19 mouse cellular contexts compared by ENCODE assay signal in genomic region chr13:53226461-53226860, GRCm38 (mm10). TPM values are rescaled to one million over a fixed set of nuclear protein-coding genes. Genes with fewer than 3 reads are reported as not detected.
DNase-seq lines count a peak whose midpoint lies in the region; ATAC-seq and TF ChIP-seq lines count a peak whose summit lies in the region.
"Had no signal": no experiment of that assay in that cellular context is flagged by ENCODE, and none has a peak within 500 bp of the region (broad histone marks: within the 10 kb centered on the region; RNA-seq: fewer than 3 reads in every experiment).

No protein-coding gene starts in this region.

- H3K4me3 ChIP-seq in heart, embryonic 12.5 days: no peak overlapping the region
- H3K4me3 ChIP-seq in lung, embryonic 15.5 days: no peak overlapping the region
- H3K4me3 ChIP-seq in lung, adult 2 months (replicated peaks; ENCODE audit: extremely low read depth, low read depth, low read length): no peak overlapping the region
- H3K4me3 ChIP-seq in heart, postnatal 0 days (ENCODE audit: low read depth, low read length): no peak overlapping the region
- H3K4me3 ChIP-seq in limb, embryonic 13.5 days: no peak overlapping the region
- H3K4me3 ChIP-seq: erythroblast, embryonic 14.5 days; forebrain, embryonic 13.5 days; midbrain, embryonic 12.5 days had no signal

- 0 out of 2 replicates have a peak overlapping the region, but pooled peaks have one; percentile 48 for H3K9ac ChIP-seq in heart, embryonic 12.5 days
- no peak overlapping the region for H3K9ac ChIP-seq in lung, embryonic 15.5 days
- H3K9ac ChIP-seq in heart, postnatal 0 days (replicated peaks; ENCODE audit: low read depth, low read length): no peak overlapping the region
- no peak overlapping the region for H3K9ac ChIP-seq in limb, embryonic 13.5 days
- H3K9ac ChIP-seq: forebrain, embryonic 13.5 days; liver, embryonic 14.5 days; midbrain, embryonic 12.5 days had no signal

- intact Hi-C loops in heart, postnatal 36 days (cut with DNase I): no loop called here

- no peak for DNase-seq in heart, postnatal 36 days
- DNase-seq in lung, adult 2 months: no peak
- DNase-seq in heart, postnatal 0 days (ENCODE audit: low spot score): peak; percentile 95
- no peak for DNase-seq in left cerebral cortex, adult 11 months (ENCODE audit: low spot score)
- DNase-seq: cerebellum, adult 2 months; gastrocnemius, postnatal 10 days; layer of hippocampus, adult 9-11 months; right cerebral cortex, postnatal 4 days had no signal

- H3K4me2 ChIP-seq in heart, embryonic 12.5 days: peak overlapping the region; percentile 57
- H3K4me2 ChIP-seq in lung, embryonic 15.5 days: no peak overlapping the region
- peak overlapping the region; percentile 33 for H3K4me2 ChIP-seq in heart, postnatal 0 days (ENCODE audit: low read depth, low read length)
- 0 out of 2 replicates have a peak overlapping the region, but pooled peaks have one; percentile 21 for H3K4me2 ChIP-seq in limb, embryonic 13.5 days (replicated peaks)
- H3K4me2 ChIP-seq: forebrain, embryonic 13.5 days; midbrain, embryonic 12.5 days had no signal

- H3K36me3 ChIP-seq in heart, embryonic 12.5 days: peaks cover 5% of the 10 kb centered on the region; the same call in 1 of the 2 replicates
- H3K36me3 ChIP-seq in lung, embryonic 15.5 days: no peaks in the 10 kb centered on the region
- H3K36me3 ChIP-seq in heart, postnatal 0 days (replicated peaks; ENCODE audit: control insufficient read depth, insufficient read depth, low read length): no peaks in the 10 kb centered on the region
- peaks cover 10% of the 10 kb centered on the region for H3K36me3 ChIP-seq in limb, embryonic 13.5 days
- H3K36me3 ChIP-seq: midbrain, embryonic 12.5 days had no signal

- TF ChIP-seq CTCF in lung, adult 2 months (IDR thresholded peaks at IDR 0.05; ENCODE audit: insufficient read depth, low read length): no peak
- no peak for TF ChIP-seq CTCF in heart, postnatal 0 days (IDR thresholded peaks at IDR 0.05; ENCODE audit: low read depth)

- peak; percentile 33; the same call in 1 of the 2 replicates for ATAC-seq in heart, embryonic 12.5 days (ENCODE audit: insufficient number of reproducible peaks, low FRiP score)
- ATAC-seq in lung, embryonic 15.5 days (ENCODE audit: borderline replicate concordance, extremely low read depth, low FRiP score, low TSS enrichment): 0 out of 2 replicates have a peak, but pooled peaks have one; percentile 11
- ATAC-seq in heart, postnatal 0 days (ENCODE audit: insufficient read depth, low read depth): peak; percentile 83
- ATAC-seq in limb, embryonic 13.5 days (ENCODE audit: low FRiP score, low read depth): no peak
- ATAC-seq: forebrain, embryonic 13.5 days; hindbrain, embryonic 16.5 days had no signal

- TF ChIP-seq EP300 in heart, postnatal 0 days (IDR thresholded peaks at IDR 0.05; ENCODE audit: low read depth): no peak

- TF ChIP-seq POLR2A in lung, adult 2 months (IDR thresholded peaks at IDR 0.05; ENCODE audit: borderline replicate concordance, extremely low read depth, low read depth, low read length): no peak

- peaks cover 46% of the 10 kb centered on the region for H3K4me1 ChIP-seq in heart, embryonic 12.5 days (replicated peaks)
- peaks cover 30% of the 10 kb centered on the region for H3K4me1 ChIP-seq in lung, embryonic 15.5 days
- H3K4me1 ChIP-seq in lung, adult 2 months (ENCODE audit: control insufficient read depth, insufficient read depth, low read length): no peaks in the 10 kb centered on the region
- H3K4me1 ChIP-seq in heart, postnatal 0 days (ENCODE audit: control insufficient read depth, insufficient read depth): peaks cover 16% of the 10 kb centered on the region; the same call in 1 of the 2 replicates
- peaks cover 47% of the 10 kb centered on the region for H3K4me1 ChIP-seq in limb, embryonic 13.5 days

- no peaks in the 10 kb centered on the region for H3K27me3 ChIP-seq in heart, embryonic 12.5 days (replicated peaks)
- no peaks in the 10 kb centered on the region for H3K27me3 ChIP-seq in lung, embryonic 15.5 days
- H3K27me3 ChIP-seq in heart, postnatal 0 days (ENCODE audit: control insufficient read depth, insufficient read depth, low read length): no peaks in the 10 kb centered on the region
- H3K27me3 ChIP-seq in limb, embryonic 13.5 days: no peaks in the 10 kb centered on the region
- H3K27me3 ChIP-seq: forebrain, embryonic 13.5 days had no signal

- 28% methylated on average over 7 of the region's 7 CpGs for WGBS in heart, embryonic 12.5 days
- WGBS in lung, embryonic 15.5 days: 29% methylated on average over 7 of the region's 7 CpGs
- WGBS in lung, adult 2 months: 50% methylated on average over 7 of the region's 7 CpGs
- 12% methylated on average over 7 of the region's 7 CpGs for WGBS in heart, postnatal 0 days
- 72% methylated on average over 7 of the region's 7 CpGs for WGBS in limb, embryonic 13.5 days

- H3K27ac ChIP-seq in heart, embryonic 12.5 days (ENCODE audit: poor library complexity, severe bottlenecking): peak overlapping the region; percentile 82
- no peak overlapping the region for H3K27ac ChIP-seq in lung, embryonic 15.5 days
- H3K27ac ChIP-seq in heart, postnatal 0 days (ENCODE audit: low read depth): peak overlapping the region; percentile 69
- H3K27ac ChIP-seq in limb, embryonic 13.5 days: peak overlapping the region; percentile 55; the same call in 1 of the 2 replicates
- H3K27ac ChIP-seq: forebrain, embryonic 13.5 days; liver, embryonic 14.5 days; midbrain, embryonic 12.5 days; stomach, postnatal 0 days had no signal

- peaks cover 12% of the 10 kb centered on the region for H3K9me3 ChIP-seq in heart, embryonic 12.5 days (replicated peaks)
- 0 out of 2 replicates have a peak, but pooled peaks cover 7% of the 10 kb centered on the region for H3K9me3 ChIP-seq in lung, embryonic 15.5 days
- H3K9me3 ChIP-seq in heart, postnatal 0 days (replicated peaks; ENCODE audit: control insufficient read depth, low read length): 0 out of 2 replicates have a peak, but pooled peaks cover 3% of the 10 kb centered on the region
- H3K9me3 ChIP-seq in limb, embryonic 13.5 days: peaks cover 12% of the 10 kb centered on the region

RNA-seq across cellular contexts. Expression of gene Ror2, which starts 59.5 kb away (rescaled TPM):
- 28.3 and 30.7 TPM in 2 replicates for polyA plus RNA-seq in heart, embryonic 12.5 days (2016; fragmentation: Nextera tagmentation; extraction: Ambion mirVana)
- total RNA-seq in heart, postnatal 36 days (2021): 1 to 10 TPM; 1.3 to 1.9 TPM
- polyA plus RNA-seq in lung, embryonic 15.5 days (2015; fragmentation: Nextera tagmentation; extraction: Ambion mirVana): 17.1 and 17.6 TPM in 2 replicates
- polyA plus RNA-seq in lung, adult 2 months (2012; rRNA removed): 4.0 and 4.3 TPM in 2 replicates
- total RNA-seq in heart, postnatal 0 days (2014; rRNA removed; ENCODE audit: low replicate concordance): 19.1 and 38.6 TPM in 2 replicates
- polyA plus RNA-seq in heart, postnatal 0 days (2015; fragmentation: Nextera tagmentation; extraction: Ambion mirVana): 5.8 and 6.6 TPM in 2 replicates
- polyA plus RNA-seq in limb, embryonic 13.5 days (2015; fragmentation: Nextera tagmentation; extraction: Ambion mirVana): 25.7 and 25.8 TPM in 2 replicates
- total RNA-seq: megakaryocyte progenitor cell, adult 5-6 weeks; monocyte, adult 5-6 weeks had no signal
- polyA plus RNA-seq: erythroblast, embryonic 14.5 days had no signal
